Mouse (Mus musculus): ENCODE results near the gene Olfr1218. TPM values are rescaled to one million over a fixed set of nuclear protein-coding genes. Genes with fewer than 3 reads are reported as not detected.
"Not testable (repeated sequence)": the region's sequence is repeated elsewhere in the genome, so short reads cannot be mapped to it uniquely, and the experiment has no call there.

Gene Olfr1218
- not detected in 2 replicates for polyA plus RNA-seq (2015; fragmentation: Nextera tagmentation; extraction: Ambion mirVana)

DNA sequence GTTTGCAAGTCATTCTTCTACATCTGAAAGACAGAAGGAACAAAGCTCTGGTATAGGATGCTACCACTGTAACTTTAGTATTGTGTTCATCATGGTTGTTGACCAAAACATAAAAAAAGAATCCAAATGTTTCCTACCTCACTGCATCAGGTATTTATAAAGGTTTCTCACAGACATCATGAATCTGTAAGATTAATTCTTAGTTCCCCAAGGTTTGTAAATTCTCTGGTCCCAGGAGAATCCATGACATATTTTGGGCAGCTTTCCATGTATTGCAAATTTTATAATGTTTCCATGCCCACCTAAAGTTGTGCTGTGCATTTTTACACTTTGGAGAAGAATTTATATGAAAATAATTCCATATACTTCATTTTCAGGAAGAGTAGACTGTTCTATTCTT, at the start of gene Olfr1218:
TSS of gene Olfr1218 (minus strand) at position 101 of the 400 bp plus-strand sequence.
- Histone ChIP-seq H3K27me3 (replicated peaks) (no peaks in the 10 kb centered on the region), H3K36me3 (no peaks in the 10 kb centered on the region), H3K27ac (no peak within 1 kb of the TSS), H3K4me1 (no peaks in the 10 kb centered on the region), H3K9ac (no peak within 1 kb of the TSS), H3K4me2 (no peak within 1 kb of the TSS), H3K9me3 (no peaks in the 10 kb centered on the region), H3K4me3 (replicated peaks) (no peak within 1 kb of the TSS)
- ATAC-seq (ENCODE audit: insufficient read depth, low FRiP score, low read depth): no peak

DNA sequence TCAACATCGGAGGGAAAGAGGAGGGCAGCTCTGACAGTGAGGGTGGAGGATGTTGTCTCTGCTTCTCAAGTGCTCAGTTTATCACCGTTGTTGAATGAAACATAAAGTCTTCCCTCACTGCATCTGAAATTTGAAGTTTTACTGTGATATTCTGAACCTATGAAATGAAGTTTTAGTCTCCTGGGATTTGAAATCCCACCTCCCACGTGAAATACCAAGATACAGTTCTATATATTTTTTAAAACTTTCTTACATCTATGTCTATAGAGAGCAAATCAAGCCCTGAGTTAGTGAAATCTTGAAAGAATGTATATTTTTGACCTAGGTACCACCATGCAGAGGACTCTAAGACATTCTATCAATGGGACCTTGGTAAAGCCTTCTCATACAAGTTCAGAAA, 45.7 kb upstream of the Olfr1218 start, which contains the start of gene Olfr1220:
TSS of gene Olfr1220 (minus strand) at position 101 of the 400 bp plus-strand sequence.
- no peaks in the 10 kb centered on the region for H3K27me3 ChIP-seq (replicated peaks)
- H3K36me3 ChIP-seq: no peaks in the 10 kb centered on the region
- H3K9ac ChIP-seq: no peak within 1 kb of the TSS
- 76% methylated on average over 3 of the region's 3 CpGs for WGBS
- no peak within 1 kb of the TSS for H3K4me2 ChIP-seq
- H3K4me1 ChIP-seq: no peaks in the 10 kb centered on the region
- H3K4me3 ChIP-seq (replicated peaks): no peak within 1 kb of the TSS
- no peak for ATAC-seq (ENCODE audit: insufficient read depth, low FRiP score, low read depth)
- no peak within 1 kb of the TSS for H3K27ac ChIP-seq
- H3K9me3 ChIP-seq: no peaks in the 10 kb centered on the region

DNA sequence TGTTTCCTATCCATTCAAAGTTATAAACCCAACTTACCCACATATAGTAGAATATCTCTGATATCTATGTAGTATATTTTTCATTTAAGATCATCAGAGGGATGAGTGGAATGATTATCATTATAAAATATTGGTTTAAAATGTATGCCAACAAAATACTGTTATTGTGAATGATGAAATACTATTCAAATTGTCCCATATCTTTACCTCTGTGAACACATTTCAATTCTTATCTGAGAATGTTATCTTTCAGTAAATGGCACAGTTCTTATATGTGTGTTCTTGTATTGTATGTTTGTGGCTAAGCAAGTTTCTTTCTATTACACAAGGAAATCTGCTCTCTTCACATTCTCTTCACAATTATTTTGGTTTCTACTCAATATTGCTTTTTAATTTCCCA, 44.7 kb upstream of the Olfr1218 start:
- Histone ChIP-seq H3K27ac (no peak overlapping the region), H3K9ac (no peak overlapping the region), H3K36me3 (no peaks in the 10 kb centered on the region), H3K27me3 (replicated peaks) (no peaks in the 10 kb centered on the region), H3K4me3 (replicated peaks) (no peak overlapping the region), H3K4me2 (no peak overlapping the region), H3K4me1 (no peaks in the 10 kb centered on the region), H3K9me3 (no peaks in the 10 kb centered on the region)
- ATAC-seq (ENCODE audit: insufficient read depth, low FRiP score, low read depth): no peak

DNA sequence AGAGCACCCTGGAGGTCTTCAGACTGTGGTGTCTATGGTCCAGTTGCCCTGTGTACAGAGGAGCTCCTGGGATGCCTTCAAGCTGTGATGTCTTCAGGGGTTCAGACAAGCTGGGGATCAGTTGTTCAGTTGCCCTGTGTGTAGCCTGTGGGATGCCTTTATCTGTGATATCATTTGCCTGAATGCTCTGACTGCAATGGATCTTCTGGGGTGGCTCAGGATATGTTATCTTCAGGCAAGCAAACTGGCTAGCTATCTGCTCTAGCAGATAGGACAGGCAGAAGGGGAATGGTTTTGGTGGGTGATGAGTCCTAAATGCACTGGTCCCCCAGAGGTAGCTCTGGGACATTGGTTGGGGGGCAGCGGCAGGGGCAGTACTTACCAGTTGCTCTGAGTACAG, 32.9 kb upstream of the Olfr1218 start:
- 88% methylated on average over 1 of the region's 1 CpGs for WGBS
- no peak for ATAC-seq (ENCODE audit: insufficient read depth, low FRiP score, low read depth)
- H3K36me3 ChIP-seq: no peaks in the 10 kb centered on the region
- no peaks in the 10 kb centered on the region for H3K9me3 ChIP-seq
- H3K27me3 ChIP-seq (replicated peaks): no peaks in the 10 kb centered on the region
- no peak overlapping the region for H3K4me2 ChIP-seq
- no peak overlapping the region for H3K27ac ChIP-seq
- H3K9ac ChIP-seq: no peak overlapping the region
- H3K4me3 ChIP-seq (replicated peaks): no peak overlapping the region
- H3K4me1 ChIP-seq: no peaks in the 10 kb centered on the region

DNA sequence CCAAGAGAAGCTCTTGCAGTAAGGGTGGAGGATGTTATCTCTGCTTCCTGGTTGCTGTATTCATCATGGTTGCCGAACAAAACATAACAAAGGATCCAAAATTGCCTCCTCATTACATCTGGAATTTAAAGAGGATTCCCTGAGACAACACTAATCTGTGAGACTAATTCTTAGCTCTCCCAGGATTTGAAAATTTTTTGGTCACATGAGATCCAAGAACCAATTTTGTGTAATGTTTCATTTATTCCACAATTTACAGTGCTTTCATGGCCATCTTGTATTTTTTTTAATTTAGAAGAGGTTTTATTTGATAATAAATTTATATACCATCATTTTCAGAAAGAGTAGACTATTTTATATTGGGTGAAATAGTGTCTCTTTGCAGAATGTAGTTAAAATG, 22.4 kb upstream of the Olfr1218 start, which contains the start of gene Olfr1219:
TSS of gene Olfr1219 (minus strand) at position 101 of the 400 bp plus-strand sequence.
- Histone ChIP-seq H3K4me3 (replicated peaks) (no peak within 1 kb of the TSS), H3K9ac (no peak within 1 kb of the TSS), H3K36me3 (no peaks in the 10 kb centered on the region), H3K27ac (no peak within 1 kb of the TSS), H3K4me1 (no peaks in the 10 kb centered on the region), H3K27me3 (replicated peaks) (no peaks in the 10 kb centered on the region), H3K9me3 (no peaks in the 10 kb centered on the region), H3K4me2 (no peak within 1 kb of the TSS)
- ATAC-seq (ENCODE audit: insufficient read depth, low FRiP score, low read depth): no peak
- WGBS: 38% methylated on average over 1 of the region's 1 CpGs

DNA sequence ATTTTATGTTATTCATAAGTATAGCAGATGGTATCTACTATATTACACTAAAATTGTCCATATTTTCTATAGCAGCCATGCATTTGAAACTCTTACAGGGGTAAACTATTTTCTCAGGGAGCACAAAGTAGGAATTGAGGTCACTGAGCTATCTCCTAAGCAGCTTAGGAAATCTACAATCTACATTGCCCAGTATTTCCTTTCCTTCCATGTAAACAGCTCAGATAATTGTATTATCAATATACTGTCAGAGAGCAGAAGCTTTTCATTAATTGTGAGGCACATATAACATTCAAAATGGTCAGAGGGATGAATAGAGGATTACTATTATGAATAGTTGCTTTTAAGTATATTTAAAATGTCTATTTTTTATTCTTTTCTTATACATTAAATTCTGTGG, 20.5 kb upstream of the Olfr1218 start:
- Histone ChIP-seq H3K9ac (no peak overlapping the region), H3K27me3 (replicated peaks) (no peaks in the 10 kb centered on the region), H3K4me3 (replicated peaks) (no peak overlapping the region), H3K4me1 (no peaks in the 10 kb centered on the region), H3K4me2 (no peak overlapping the region), H3K27ac (no peak overlapping the region), H3K36me3 (no peaks in the 10 kb centered on the region), H3K9me3 (no peaks in the 10 kb centered on the region)
- ATAC-seq (ENCODE audit: insufficient read depth, low FRiP score, low read depth): no peak

DNA sequence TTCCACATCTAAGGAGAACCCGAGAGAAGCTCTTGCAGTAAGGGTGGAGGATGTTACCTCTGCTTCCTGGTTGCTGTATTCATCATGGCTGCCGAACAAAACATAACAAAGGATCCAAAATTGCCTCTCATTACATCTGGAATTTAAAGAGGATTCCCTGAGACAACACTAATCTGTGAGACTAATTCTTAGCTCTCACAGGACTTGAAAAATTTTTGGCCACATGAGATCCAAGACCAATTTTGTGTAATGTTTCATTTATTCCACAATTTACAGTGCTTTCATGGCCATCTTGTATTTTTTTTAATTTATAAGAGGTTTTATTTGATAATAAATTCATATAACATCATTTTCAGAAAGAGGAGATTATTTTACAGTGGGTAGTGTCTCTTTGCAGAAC, 29.0 kb downstream of the Olfr1218 start, which contains the start of gene Olfr1217:
TSS of gene Olfr1217 (minus strand) at position 101 of the 400 bp plus-strand sequence.
- no peak for ATAC-seq (ENCODE audit: insufficient read depth, low FRiP score, low read depth)
- Histone ChIP-seq H3K27me3 (replicated peaks) (no peaks in the 10 kb centered on the region), H3K9ac (no peak within 1 kb of the TSS), H3K9me3 (no peaks in the 10 kb centered on the region), H3K36me3 (no peaks in the 10 kb centered on the region), H3K27ac (no peak within 1 kb of the TSS), H3K4me3 (replicated peaks) (no peak within 1 kb of the TSS), H3K4me2 (no peak within 1 kb of the TSS), H3K4me1 (no peaks in the 10 kb centered on the region)
- WGBS: 63% methylated on average over 2 of the region's 2 CpGs

DNA sequence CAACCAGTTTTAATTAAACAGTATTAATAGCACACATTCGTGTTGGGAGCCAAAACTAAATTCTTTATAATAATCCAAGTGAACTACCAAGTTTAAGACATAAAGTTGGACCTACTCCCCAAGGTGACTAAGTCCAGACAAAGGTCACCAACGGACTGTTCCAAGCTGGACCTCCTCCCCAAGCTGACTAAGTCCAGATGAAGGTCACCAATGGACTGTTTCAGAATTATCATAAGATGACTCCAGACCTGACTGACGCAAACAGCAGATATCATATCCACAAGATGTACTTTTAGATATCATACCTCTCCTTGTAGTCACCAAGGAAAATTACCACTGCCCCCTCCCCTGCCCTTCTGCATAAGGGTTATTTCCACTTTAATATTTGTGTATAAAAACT, 39.6 kb downstream of the Olfr1218 start:
- not testable (repeated sequence) for H3K27me3 ChIP-seq (replicated peaks); H3K27ac ChIP-seq; H3K9me3 ChIP-seq; H3K9ac ChIP-seq; H3K4me1 ChIP-seq; H3K4me3 ChIP-seq (replicated peaks); ATAC-seq (ENCODE audit: insufficient read depth, low FRiP score, low read depth); H3K36me3 ChIP-seq; H3K4me2 ChIP-seq
- WGBS: 68% methylated on average over 3 of the region's 3 CpGs

DNA sequence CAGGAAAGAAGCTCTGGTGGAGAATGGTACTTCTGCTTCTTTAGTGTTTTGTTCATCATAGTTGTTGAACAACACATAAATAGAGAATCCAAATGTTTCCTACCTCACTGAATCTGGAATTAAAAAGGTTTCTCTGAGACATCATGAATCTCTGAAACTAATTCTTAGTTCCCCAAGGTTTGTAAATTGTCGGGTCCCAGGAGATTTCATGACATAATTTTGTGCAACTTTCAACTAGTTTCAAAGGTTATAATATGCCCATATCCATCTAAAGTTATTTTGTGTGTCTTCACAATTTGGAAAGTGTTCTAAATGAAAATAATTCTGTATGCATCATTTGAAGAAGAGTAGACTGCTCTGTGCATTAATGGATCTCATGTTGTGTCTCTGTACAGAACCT, 42.7 kb downstream of the Olfr1218 start, which contains the start of gene Olfr1216:
TSS of gene Olfr1216 (minus strand) at position 101 of the 400 bp plus-strand sequence.
- H3K9ac ChIP-seq: no peak within 1 kb of the TSS
- no peak within 1 kb of the TSS for H3K27ac ChIP-seq
- no peaks in the 10 kb centered on the region for H3K4me1 ChIP-seq
- no peaks in the 10 kb centered on the region for H3K36me3 ChIP-seq
- H3K4me2 ChIP-seq: no peak within 1 kb of the TSS
- ATAC-seq (ENCODE audit: insufficient read depth, low FRiP score, low read depth): no peak
- no peaks in the 10 kb centered on the region for H3K27me3 ChIP-seq (replicated peaks)
- 76% methylated on average over 1 of the region's 1 CpGs for WGBS
- no peak within 1 kb of the TSS for H3K4me3 ChIP-seq (replicated peaks)
- no peaks in the 10 kb centered on the region for H3K9me3 ChIP-seq

DNA sequence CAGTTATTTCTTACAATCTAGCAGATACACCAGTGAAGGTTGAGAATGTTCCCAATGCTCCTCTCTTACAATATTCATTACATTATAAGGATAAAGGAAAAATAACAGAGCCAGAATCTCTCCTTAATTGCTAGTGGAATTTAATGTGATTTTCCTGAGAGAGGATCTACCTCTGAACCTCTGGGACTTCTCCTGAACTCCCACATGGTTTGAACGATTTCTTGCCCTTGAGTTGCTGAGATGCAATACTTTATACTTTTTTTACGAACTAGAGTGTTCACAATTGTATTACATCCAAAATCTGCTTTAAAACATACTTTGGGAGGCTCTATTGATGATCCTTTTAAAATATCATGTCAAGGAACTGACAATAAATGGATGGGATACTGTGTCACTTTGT, 54.1 kb downstream of the Olfr1218 start, which contains the start of gene Olfr1215:
TSS of gene Olfr1215 (minus strand) at position 101 of the 400 bp plus-strand sequence.
- no peaks in the 10 kb centered on the region for H3K4me1 ChIP-seq
- ATAC-seq (ENCODE audit: insufficient read depth, low FRiP score, low read depth): no peak
- 69% methylated on average over 2 of the region's 2 CpGs for WGBS
- H3K9ac ChIP-seq: no peak within 1 kb of the TSS
- no peak within 1 kb of the TSS for H3K4me3 ChIP-seq (replicated peaks)
- no peaks in the 10 kb centered on the region for H3K9me3 ChIP-seq
- H3K27me3 ChIP-seq (replicated peaks): no peaks in the 10 kb centered on the region
- H3K4me2 ChIP-seq: no peak within 1 kb of the TSS
- no peaks in the 10 kb centered on the region for H3K36me3 ChIP-seq
- H3K27ac ChIP-seq: no peak within 1 kb of the TSS

Other genes starting within 250 kb of the Olfr1218 start
- gene Olfr1202, start 246.7 kb downstream of the Olfr1218 start, polyA plus RNA-seq (2015; fragmentation: Nextera tagmentation; extraction: Ambion mirVana): not detected in 2 replicates
- not detected in 2 replicates for gene Olfr1205, start 231.4 kb downstream of the Olfr1218 start, polyA plus RNA-seq (2015; fragmentation: Nextera tagmentation; extraction: Ambion mirVana)
- not detected in 2 replicates for gene Olfr1204, start 211.9 kb downstream of the Olfr1218 start, polyA plus RNA-seq (2015; fragmentation: Nextera tagmentation; extraction: Ambion mirVana)
- gene Olfr1206, start 198.0 kb downstream of the Olfr1218 start, polyA plus RNA-seq (2015; fragmentation: Nextera tagmentation; extraction: Ambion mirVana): not detected in 2 replicates
- gene Olfr1208, start 158.9 kb downstream of the Olfr1218 start, polyA plus RNA-seq (2015; fragmentation: Nextera tagmentation; extraction: Ambion mirVana): not detected in 2 replicates
- gene Olfr1209, start 146.0 kb downstream of the Olfr1218 start, polyA plus RNA-seq (2015; fragmentation: Nextera tagmentation; extraction: Ambion mirVana): not detected in 2 replicates
- not detected in 2 replicates for gene Olfr1211, start 123.1 kb downstream of the Olfr1218 start, polyA plus RNA-seq (2015; fragmentation: Nextera tagmentation; extraction: Ambion mirVana)
- not detected in 2 replicates for gene Olfr1212, start 107.2 kb downstream of the Olfr1218 start, polyA plus RNA-seq (2015; fragmentation: Nextera tagmentation; extraction: Ambion mirVana)
- gene Gm13762, start 80.9 kb downstream of the Olfr1218 start, polyA plus RNA-seq (2015; fragmentation: Nextera tagmentation; extraction: Ambion mirVana): not detected in 2 replicates
- gene Olfr1214, start 68.5 kb downstream of the Olfr1218 start, polyA plus RNA-seq (2015; fragmentation: Nextera tagmentation; extraction: Ambion mirVana): not detected in 2 replicates
- gene Olfr1215, start 54.2 kb downstream of the Olfr1218 start, polyA plus RNA-seq (2015; fragmentation: Nextera tagmentation; extraction: Ambion mirVana): not detected in 2 replicates
- gene Olfr1216, start 42.8 kb downstream of the Olfr1218 start, polyA plus RNA-seq (2015; fragmentation: Nextera tagmentation; extraction: Ambion mirVana): not detected in 2 replicates
- gene Olfr1217, start 29.1 kb downstream of the Olfr1218 start, polyA plus RNA-seq (2015; fragmentation: Nextera tagmentation; extraction: Ambion mirVana): not detected in 2 replicates
- not detected in 2 replicates for gene Olfr1219, start 22.3 kb upstream of the Olfr1218 start, polyA plus RNA-seq (2015; fragmentation: Nextera tagmentation; extraction: Ambion mirVana)
- gene Olfr1220, start 45.6 kb upstream of the Olfr1218 start, polyA plus RNA-seq (2015; fragmentation: Nextera tagmentation; extraction: Ambion mirVana): not detected in 2 replicates
- gene Olfr1221, start 56.1 kb upstream of the Olfr1218 start, polyA plus RNA-seq (2015; fragmentation: Nextera tagmentation; extraction: Ambion mirVana): not detected in 2 replicates
- gene Olfr1222, start 71.9 kb upstream of the Olfr1218 start, polyA plus RNA-seq (2015; fragmentation: Nextera tagmentation; extraction: Ambion mirVana): not detected in 2 replicates
- not detected in 2 replicates for gene Olfr1223, start 90.4 kb upstream of the Olfr1218 start, polyA plus RNA-seq (2015; fragmentation: Nextera tagmentation; extraction: Ambion mirVana)
- gene Olfr1224-ps1, start 102.9 kb upstream of the Olfr1218 start, polyA plus RNA-seq (2015; fragmentation: Nextera tagmentation; extraction: Ambion mirVana): not detected in 2 replicates
- gene Olfr1225, start 113.5 kb upstream of the Olfr1218 start, polyA plus RNA-seq (2015; fragmentation: Nextera tagmentation; extraction: Ambion mirVana): not detected in 2 replicates
- gene Olfr1226, start 138.9 kb upstream of the Olfr1218 start, polyA plus RNA-seq (2015; fragmentation: Nextera tagmentation; extraction: Ambion mirVana): not detected in 2 replicates
- gene Olfr1228, start 192.9 kb upstream of the Olfr1218 start, polyA plus RNA-seq (2015; fragmentation: Nextera tagmentation; extraction: Ambion mirVana): not detected in 2 replicates
- not detected in 2 replicates for gene Olfr1229, start 226.8 kb upstream of the Olfr1218 start, polyA plus RNA-seq (2015; fragmentation: Nextera tagmentation; extraction: Ambion mirVana)
- not detected in 2 replicates for gene Olfr1230, start 236.1 kb upstream of the Olfr1218 start, polyA plus RNA-seq (2015; fragmentation: Nextera tagmentation; extraction: Ambion mirVana)
- gene Olfr1231, start 245.9 kb upstream of the Olfr1218 start, polyA plus RNA-seq (2015; fragmentation: Nextera tagmentation; extraction: Ambion mirVana): not detected in 2 replicates